Mouse (Mus musculus): ENCODE measurements at regions not wholly inside any gene's neighbourhood (a gene's known extent, or its start where the extent isn't known, plus 50 kb on each side); places are given as distances from the start of the nearest gene placed in this dataset.
"Not testable (repeated sequence)": the region's sequence is repeated elsewhere in the genome, so short reads cannot be mapped to it uniquely, and the experiment has no call there.

GRCm38 (mm10) chr4:22133547-22134495 is 202.7 kb downstream of the Faxc start:
- Histone ChIP-seq H3K27me3 (replicated peaks) (peaks cover 5% of the 10 kb centered on the region; the same call in 1 of the 2 replicates), H3K4me3 (replicated peaks) (no peak overlapping the region), H3K4me2 (no peak overlapping the region), H3K9ac (replicated peaks) (no peak overlapping the region), H3K27ac (replicated peaks) (no peak overlapping the region), H3K9me3 (replicated peaks) (no peaks in the 10 kb centered on the region), H3K4me1 (peaks cover 13% of the 10 kb centered on the region; the same call in 1 of the 2 replicates), H3K36me3 (no peaks in the 10 kb centered on the region)
- 0 out of 2 replicates have a peak, but pooled peaks have one; percentile 39 for ATAC-seq (ENCODE audit: low FRiP score)
- WGBS, result 34% methylated on average over 14 of the region's 14 CpGs

DNA sequence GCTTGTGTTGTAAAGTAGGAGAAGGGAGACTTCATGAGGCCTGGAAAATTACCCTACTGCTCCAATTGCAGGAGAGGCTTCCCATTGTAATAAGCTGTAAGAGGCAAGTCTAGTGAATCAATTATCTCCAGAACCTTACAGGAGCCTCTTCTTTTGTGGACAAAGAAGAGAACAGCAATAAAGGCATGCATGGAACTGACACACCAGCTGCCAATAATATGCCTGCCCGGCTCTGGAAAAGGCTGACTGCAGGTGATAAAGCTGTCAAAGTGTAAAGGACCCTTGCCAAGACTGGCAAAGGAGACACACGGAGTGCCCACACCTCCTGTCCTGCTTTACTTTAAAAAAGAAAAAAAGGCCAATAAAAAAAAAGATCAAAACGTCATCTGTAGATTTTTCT is 209.0 kb downstream of the Faxc start:
- Histone ChIP-seq H3K9ac (replicated peaks) (no peak overlapping the region), H3K27me3 (replicated peaks) (no peaks in the 10 kb centered on the region), H3K27ac (replicated peaks) (no peak overlapping the region), H3K4me2 (no peak overlapping the region), H3K4me1 (no peaks in the 10 kb centered on the region), H3K4me3 (replicated peaks) (no peak overlapping the region), H3K9me3 (replicated peaks) (no peaks in the 10 kb centered on the region), H3K36me3 (no peaks in the 10 kb centered on the region)
- WGBS, result 12% methylated on average over 3 of the region's 3 CpGs
- ATAC-seq (ENCODE audit: low FRiP score), result no peak

- H3K4me3 ChIP-seq (replicated peaks), result no peak overlapping the region
- H3K9me3 ChIP-seq (replicated peaks), result no peaks in the 10 kb centered on the region
- WGBS, result 98% methylated on average over 1 of the region's 1 CpGs
- no peak overlapping the region for H3K4me2 ChIP-seq
- H3K27me3 ChIP-seq (replicated peaks), result no peaks in the 10 kb centered on the region
- no peaks in the 10 kb centered on the region for H3K36me3 ChIP-seq
- no peak for ATAC-seq (ENCODE audit: low FRiP score)
- H3K9ac ChIP-seq (replicated peaks), result no peak overlapping the region
- H3K27ac ChIP-seq (replicated peaks), result no peak overlapping the region
- H3K4me1 ChIP-seq, result no peaks in the 10 kb centered on the region
Observed at GRCm38 (mm10) chr4:22143546-22143945, 212.4 kb downstream of the Faxc start.

DNA sequence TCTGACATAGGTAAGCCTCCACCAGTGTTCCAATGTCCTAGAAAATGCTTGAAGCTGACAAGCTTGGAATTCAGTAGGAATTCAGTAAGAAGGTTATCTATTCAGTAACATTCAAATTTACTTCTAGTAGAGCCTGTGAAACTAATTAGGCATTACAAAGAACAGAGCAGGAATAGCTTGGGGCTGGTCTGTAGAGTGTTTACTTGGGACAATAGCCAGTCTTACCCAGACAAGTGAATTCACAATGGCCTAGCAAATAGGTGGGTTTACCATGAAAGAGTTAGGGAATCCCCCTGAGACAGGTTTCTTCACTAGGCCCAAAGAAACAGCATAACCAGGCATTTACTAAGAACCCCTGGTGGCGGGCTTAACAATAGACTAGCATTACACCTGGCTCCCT is 212.5 kb upstream of the Fbxl4 start:
- H3K36me3 ChIP-seq; H3K27ac ChIP-seq (replicated peaks): not testable (repeated sequence)

DNA sequence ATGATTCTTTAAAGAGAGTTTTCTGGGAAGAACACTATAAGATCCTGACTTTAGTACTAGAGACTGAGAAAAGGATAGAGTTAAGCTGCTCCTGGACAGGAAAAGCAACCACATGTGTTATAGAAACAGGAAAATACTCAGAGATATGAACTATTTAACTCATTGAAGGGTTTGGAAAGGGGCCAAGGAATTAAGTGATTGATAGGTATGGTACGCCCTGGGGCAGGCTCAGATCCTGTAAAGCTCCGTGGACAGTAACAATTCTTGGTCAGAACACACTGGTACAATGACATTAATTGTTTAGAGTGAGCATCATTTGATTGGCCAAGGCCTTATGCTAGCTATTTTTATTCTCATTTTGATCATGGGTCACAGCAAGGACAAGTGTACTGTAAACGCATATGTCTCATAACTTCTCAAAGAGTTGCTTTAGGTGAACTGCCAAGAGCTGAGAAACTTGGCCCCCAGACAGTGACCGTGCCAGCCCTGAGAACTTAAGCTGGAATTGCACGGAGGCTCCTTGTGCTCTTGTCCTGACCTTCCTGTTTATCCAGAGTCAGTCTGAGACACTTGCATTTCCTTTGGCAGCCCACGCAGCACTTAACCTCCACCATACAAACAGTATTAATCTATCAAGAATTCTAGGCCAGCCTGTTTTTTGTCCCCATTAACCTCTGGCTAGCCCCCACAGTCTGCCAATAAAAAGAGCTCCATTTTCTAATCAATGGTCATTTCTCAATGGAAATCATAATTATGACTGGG is 210.5 kb upstream of the Fbxl4 start:
- H3K36me3 ChIP-seq, result no peaks in the 10 kb centered on the region
- H3K27me3 ChIP-seq (replicated peaks), result no peaks in the 10 kb centered on the region; the same call in 1 of the 2 replicates
- H3K4me1 ChIP-seq, result peaks cover 6% of the 10 kb centered on the region
- no peak overlapping the region for H3K9ac ChIP-seq (replicated peaks)
- no peak overlapping the region for H3K4me2 ChIP-seq
- WGBS, result 60% methylated on average over 6 of the region's 6 CpGs
- H3K27ac ChIP-seq (replicated peaks), result no peak overlapping the region
- H3K9me3 ChIP-seq (replicated peaks), result no peaks in the 10 kb centered on the region
- H3K4me3 ChIP-seq (replicated peaks), result no peak overlapping the region
- ATAC-seq (ENCODE audit: low FRiP score), result no peak

More for the DNA sequence above, 212.5 kb upstream of the Fbxl4 start:
- not testable (repeated sequence) for H3K9ac ChIP-seq (replicated peaks); ATAC-seq (ENCODE audit: low FRiP score); H3K4me1 ChIP-seq; H3K4me2 ChIP-seq; H3K4me3 ChIP-seq (replicated peaks); H3K27me3 ChIP-seq (replicated peaks); H3K9me3 ChIP-seq (replicated peaks)
- 90% methylated on average over 1 of the region's 1 CpGs for WGBS

GRCm38 (mm10) chr4:22151899-22152493 is 205.3 kb upstream of the Fbxl4 start:
- no peak overlapping the region for H3K4me3 ChIP-seq (replicated peaks)
- WGBS, result 13% methylated on average over 10 of the region's 10 CpGs
- peak; percentile 63; the same call in 1 of the 2 replicates for ATAC-seq (ENCODE audit: low FRiP score)

GRCm38 (mm10) chr4:22152971-22153544 is 204.3 kb upstream of the Fbxl4 start:
- Histone ChIP-seq H3K4me3 (replicated peaks) (no peak overlapping the region), H3K9me3 (replicated peaks) (no peaks in the 10 kb centered on the region), H3K36me3 (no peaks in the 10 kb centered on the region), H3K27me3 (replicated peaks) (no peaks in the 10 kb centered on the region; the same call in 1 of the 2 replicates), H3K4me1 (peaks cover 13% of the 10 kb centered on the region), H3K27ac (replicated peaks) (no peak overlapping the region), H3K9ac (replicated peaks) (no peak overlapping the region), H3K4me2 (no peak overlapping the region)
- peak; percentile 28; the same call in 1 of the 2 replicates for ATAC-seq (ENCODE audit: low FRiP score)
- WGBS, result 35% methylated on average over 7 of the region's 7 CpGs

More at GRCm38 (mm10) chr4:22151899-22152493, 205.3 kb upstream of the Fbxl4 start:
- Histone ChIP-seq H3K27ac (replicated peaks) (no peak overlapping the region), H3K4me1 (peaks cover 13% of the 10 kb centered on the region), H3K4me2 (peak overlapping the region; percentile 13; the same call in 1 of the 2 replicates), H3K36me3 (no peaks in the 10 kb centered on the region), H3K9ac (replicated peaks) (no peak overlapping the region), H3K27me3 (replicated peaks) (no peaks in the 10 kb centered on the region; the same call in 1 of the 2 replicates), H3K9me3 (replicated peaks) (no peaks in the 10 kb centered on the region)

DNA sequence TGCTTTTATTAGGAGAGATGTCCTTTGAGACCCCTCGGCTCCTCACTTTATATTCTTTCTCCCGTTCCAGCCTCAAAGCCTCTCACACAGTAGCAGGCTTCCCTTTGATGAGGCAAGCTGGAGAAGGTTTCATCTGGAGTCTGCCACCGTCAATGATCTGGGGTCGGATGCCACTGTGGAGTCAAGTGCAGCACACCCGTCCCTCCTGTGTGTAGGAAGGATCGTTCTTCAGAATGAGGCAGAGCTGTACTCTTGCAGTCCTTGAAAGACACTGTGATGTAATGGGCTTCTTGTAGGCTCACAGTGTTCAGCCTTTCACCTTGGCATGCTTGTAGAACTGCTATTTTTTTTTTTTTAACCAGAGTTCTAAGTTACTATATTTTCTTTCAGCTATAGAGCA is 203.7 kb upstream of the Fbxl4 start:
- H3K4me3 ChIP-seq (replicated peaks), result no peak overlapping the region
- 58% methylated on average over 6 of the region's 6 CpGs for WGBS
- no peaks in the 10 kb centered on the region for H3K36me3 ChIP-seq
- H3K9ac ChIP-seq (replicated peaks), result no peak overlapping the region
- ATAC-seq (ENCODE audit: low FRiP score), result no peak
- H3K4me2 ChIP-seq, result no peak overlapping the region
- peaks cover 13% of the 10 kb centered on the region for H3K4me1 ChIP-seq
- H3K27me3 ChIP-seq (replicated peaks), result no peaks in the 10 kb centered on the region; the same call in 1 of the 2 replicates
- H3K9me3 ChIP-seq (replicated peaks), result no peaks in the 10 kb centered on the region
- no peak overlapping the region for H3K27ac ChIP-seq (replicated peaks)

DNA sequence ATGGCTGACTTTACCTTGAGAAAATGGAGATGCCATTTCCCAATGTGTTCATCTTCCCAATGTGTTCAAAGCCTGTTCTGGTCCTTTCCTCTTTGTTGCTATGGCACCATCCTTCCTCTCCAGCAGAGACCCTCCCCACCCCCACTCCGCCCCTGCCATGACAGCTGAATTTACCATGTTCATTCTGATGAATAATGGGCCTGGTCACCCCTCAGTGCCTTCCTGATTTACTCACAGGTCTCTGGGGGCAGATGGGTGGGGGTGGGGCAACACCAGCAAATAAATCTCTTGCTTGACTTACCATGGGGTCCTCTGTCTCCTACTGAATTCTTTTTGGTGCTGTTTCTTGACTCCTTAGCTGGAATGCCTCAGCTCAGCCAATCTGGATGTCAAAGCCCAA is 170.9 kb upstream of the Fbxl4 start:
- Histone ChIP-seq H3K27me3 (replicated peaks) (no peaks in the 10 kb centered on the region), H3K27ac (replicated peaks) (no peak overlapping the region), H3K4me2 (no peak overlapping the region), H3K4me3 (replicated peaks) (no peak overlapping the region), H3K9me3 (replicated peaks) (no peaks in the 10 kb centered on the region), H3K36me3 (no peaks in the 10 kb centered on the region), H3K4me1 (no peaks in the 10 kb centered on the region), H3K9ac (replicated peaks) (no peak overlapping the region)
- no peak for ATAC-seq (ENCODE audit: low FRiP score)
- WGBS, result 33% methylated on average over 1 of the region's 1 CpGs

GRCm38 (mm10) chr4:22188141-22189006 is 169.0 kb upstream of the Fbxl4 start:
- Histone ChIP-seq H3K9me3 (replicated peaks) (no peaks in the 10 kb centered on the region), H3K4me3 (replicated peaks) (no peak overlapping the region), H3K4me1 (no peaks in the 10 kb centered on the region), H3K9ac (replicated peaks) (no peak overlapping the region), H3K27ac (replicated peaks) (no peak overlapping the region), H3K27me3 (replicated peaks) (no peaks in the 10 kb centered on the region), H3K4me2 (no peak overlapping the region), H3K36me3 (no peaks in the 10 kb centered on the region)
- WGBS, result 44% methylated on average over 13 of the region's 13 CpGs
- ATAC-seq (ENCODE audit: low FRiP score), result peak; percentile 50; the same call in 1 of the 2 replicates
